Mouse (Mus musculus): ENCODE data around the gene Fut8. TPM values are rescaled to one million over a fixed set of nuclear protein-coding genes. Genes with fewer than 3 reads are reported as not detected.

Gene Fut8
- polyA plus RNA-seq, 1 experiment from 2014 or later, result 27.7 TPM

- no peak for DNase-seq (ENCODE audit: low spot score)
- Histone ChIP-seq H3K27me3 (ENCODE audit: control insufficient read depth, insufficient read depth, low read length) (no peaks in the 10 kb centered on the region), H3K4me2 (ENCODE audit: low read depth, low read length) (no peak overlapping the region), H3K4me1 (ENCODE audit: control insufficient read depth, insufficient read depth, low read length) (no peaks in the 10 kb centered on the region), H3K36me3 (replicated peaks; ENCODE audit: control insufficient read depth, insufficient read depth, low read depth, low read length) (no peaks in the 10 kb centered on the region), H3K4me3 (ENCODE audit: low read depth, low read length) (no peak overlapping the region), H3K9ac (replicated peaks; ENCODE audit: low read length) (no peak overlapping the region), H3K9me3 (replicated peaks; ENCODE audit: control insufficient read depth, low read length) (no peaks in the 10 kb centered on the region), H3K27ac (replicated peaks; ENCODE audit: low read depth, low read length) (no peak overlapping the region)
- 97% methylated on average over 1 of the region's 1 CpGs for WGBS
- ATAC-seq (replicated peaks; ENCODE audit: insufficient number of reproducible peaks, low FRiP score, low TSS enrichment, low read depth), result no peak
Observed at GRCm38 (mm10) chr12:77302011-77302410, 64.1 kb downstream of the Fut8 start.

GRCm38 (mm10) chr12:77303367-77303766, 65.4 kb downstream of the Fut8 start:
- no peak overlapping the region for H3K4me3 ChIP-seq (ENCODE audit: low read depth, low read length)
- H3K4me1 ChIP-seq (ENCODE audit: control insufficient read depth, insufficient read depth, low read length), result no peaks in the 10 kb centered on the region
- no peak for DNase-seq (ENCODE audit: low spot score)

GRCm38 (mm10) chr12:77305502-77305901, 67.6 kb downstream of the Fut8 start:
- ATAC-seq (replicated peaks; ENCODE audit: insufficient number of reproducible peaks, low FRiP score, low TSS enrichment, low read depth), result no peak
- no peak overlapping the region for H3K9ac ChIP-seq (replicated peaks; ENCODE audit: low read length)
- no peak for DNase-seq (ENCODE audit: low spot score)
- H3K27me3 ChIP-seq (ENCODE audit: control insufficient read depth, insufficient read depth, low read length), result no peaks in the 10 kb centered on the region
- no peaks in the 10 kb centered on the region for H3K4me1 ChIP-seq (ENCODE audit: control insufficient read depth, insufficient read depth, low read length)
- H3K36me3 ChIP-seq (replicated peaks; ENCODE audit: control insufficient read depth, insufficient read depth, low read depth, low read length), result no peaks in the 10 kb centered on the region
- H3K27ac ChIP-seq (replicated peaks; ENCODE audit: low read depth, low read length), result no peak overlapping the region
- H3K4me3 ChIP-seq (ENCODE audit: low read depth, low read length), result no peak overlapping the region
- H3K9me3 ChIP-seq (replicated peaks; ENCODE audit: control insufficient read depth, low read length), result no peaks in the 10 kb centered on the region
- H3K4me2 ChIP-seq (ENCODE audit: low read depth, low read length), result no peak overlapping the region
- 86% methylated on average over 3 of the region's 3 CpGs for WGBS

More at GRCm38 (mm10) chr12:77303367-77303766, 65.4 kb downstream of the Fut8 start:
- Histone ChIP-seq H3K27me3 (ENCODE audit: control insufficient read depth, insufficient read depth, low read length) (no peaks in the 10 kb centered on the region), H3K9ac (replicated peaks; ENCODE audit: low read length) (no peak overlapping the region), H3K4me2 (ENCODE audit: low read depth, low read length) (no peak overlapping the region), H3K9me3 (replicated peaks; ENCODE audit: control insufficient read depth, low read length) (no peaks in the 10 kb centered on the region), H3K27ac (replicated peaks; ENCODE audit: low read depth, low read length) (no peak overlapping the region), H3K36me3 (replicated peaks; ENCODE audit: control insufficient read depth, insufficient read depth, low read depth, low read length) (no peaks in the 10 kb centered on the region)
- no peak for ATAC-seq (replicated peaks; ENCODE audit: insufficient number of reproducible peaks, low FRiP score, low TSS enrichment, low read depth)

DNA sequence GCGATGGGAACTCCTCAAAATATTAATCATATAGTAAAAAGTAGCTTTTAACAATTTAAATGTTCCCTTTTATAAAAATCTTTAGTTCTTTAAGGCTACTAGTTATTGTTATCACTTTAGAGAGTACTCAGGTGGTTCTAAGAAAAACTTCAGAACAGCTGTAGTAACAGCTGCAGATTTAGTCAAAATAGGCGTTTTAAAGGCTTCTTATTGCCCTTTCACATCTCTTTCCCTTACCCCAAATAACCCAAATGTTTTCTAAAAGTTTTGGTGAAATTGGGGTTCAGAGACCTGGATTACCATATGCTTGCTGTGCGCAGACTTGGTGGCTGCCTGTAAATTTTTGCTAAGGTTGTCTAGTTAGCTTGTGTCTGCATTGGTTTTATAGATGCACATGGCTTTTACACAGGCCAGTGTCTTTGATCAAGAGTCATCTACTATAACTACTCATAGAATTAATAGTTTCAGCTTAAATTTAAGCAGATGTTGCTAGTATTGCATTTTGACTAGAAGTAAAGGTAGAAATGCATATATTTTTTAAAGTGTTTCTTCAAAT, 68.9 kb downstream of the Fut8 start:
- Histone ChIP-seq H3K4me3 (ENCODE audit: low read depth, low read length) (no peak overlapping the region), H3K36me3 (replicated peaks; ENCODE audit: control insufficient read depth, insufficient read depth, low read depth, low read length) (no peaks in the 10 kb centered on the region), H3K9me3 (replicated peaks; ENCODE audit: control insufficient read depth, low read length) (no peaks in the 10 kb centered on the region), H3K27ac (replicated peaks; ENCODE audit: low read depth, low read length) (no peak overlapping the region), H3K4me1 (ENCODE audit: control insufficient read depth, insufficient read depth, low read length) (no peaks in the 10 kb centered on the region), H3K4me2 (ENCODE audit: low read depth, low read length) (no peak overlapping the region), H3K27me3 (ENCODE audit: control insufficient read depth, insufficient read depth, low read length) (no peaks in the 10 kb centered on the region), H3K9ac (replicated peaks; ENCODE audit: low read length) (no peak overlapping the region)
- no peak for ATAC-seq (replicated peaks; ENCODE audit: insufficient number of reproducible peaks, low FRiP score, low TSS enrichment, low read depth)
- no peak for DNase-seq (ENCODE audit: low spot score)
- 82% methylated on average over 3 of the region's 3 CpGs for WGBS

- no peak for ATAC-seq (replicated peaks; ENCODE audit: insufficient number of reproducible peaks, low FRiP score, low TSS enrichment, low read depth)
- no peaks in the 10 kb centered on the region for H3K36me3 ChIP-seq (replicated peaks; ENCODE audit: control insufficient read depth, insufficient read depth, low read depth, low read length)
Observed at GRCm38 (mm10) chr12:77309507-77309906, 71.6 kb downstream of the Fut8 start.

GRCm38 (mm10) chr12:77313502-77313901, 75.6 kb downstream of the Fut8 start:
- no peak overlapping the region for H3K9ac ChIP-seq (replicated peaks; ENCODE audit: low read length)
- H3K27ac ChIP-seq (replicated peaks; ENCODE audit: low read depth, low read length), result no peak overlapping the region
- H3K4me2 ChIP-seq (ENCODE audit: low read depth, low read length), result no peak overlapping the region
- H3K4me1 ChIP-seq (ENCODE audit: control insufficient read depth, insufficient read depth, low read length), result no peaks in the 10 kb centered on the region
- DNase-seq (ENCODE audit: low spot score), result no peak
- no peaks in the 10 kb centered on the region for H3K27me3 ChIP-seq (ENCODE audit: control insufficient read depth, insufficient read depth, low read length)
- ATAC-seq (replicated peaks; ENCODE audit: insufficient number of reproducible peaks, low FRiP score, low TSS enrichment, low read depth), result no peak
- no peak overlapping the region for H3K4me3 ChIP-seq (ENCODE audit: low read depth, low read length)
- H3K36me3 ChIP-seq (replicated peaks; ENCODE audit: control insufficient read depth, insufficient read depth, low read depth, low read length), result no peaks in the 10 kb centered on the region
- no peaks in the 10 kb centered on the region for H3K9me3 ChIP-seq (replicated peaks; ENCODE audit: control insufficient read depth, low read length)

More at GRCm38 (mm10) chr12:77309507-77309906, 71.6 kb downstream of the Fut8 start:
- DNase-seq (ENCODE audit: low spot score), result no peak
- no peaks in the 10 kb centered on the region for H3K4me1 ChIP-seq (ENCODE audit: control insufficient read depth, insufficient read depth, low read length)
- H3K9ac ChIP-seq (replicated peaks; ENCODE audit: low read length), result no peak overlapping the region
- no peak overlapping the region for H3K27ac ChIP-seq (replicated peaks; ENCODE audit: low read depth, low read length)
- H3K4me2 ChIP-seq (ENCODE audit: low read depth, low read length), result no peak overlapping the region
- H3K9me3 ChIP-seq (replicated peaks; ENCODE audit: control insufficient read depth, low read length), result no peaks in the 10 kb centered on the region
- H3K27me3 ChIP-seq (ENCODE audit: control insufficient read depth, insufficient read depth, low read length), result no peaks in the 10 kb centered on the region
- no peak overlapping the region for H3K4me3 ChIP-seq (ENCODE audit: low read depth, low read length)

- Histone ChIP-seq H3K4me1 (ENCODE audit: control insufficient read depth, insufficient read depth, low read length) (no peaks in the 10 kb centered on the region), H3K27ac (replicated peaks; ENCODE audit: low read depth, low read length) (no peak overlapping the region), H3K4me3 (ENCODE audit: low read depth, low read length) (no peak overlapping the region), H3K4me2 (ENCODE audit: low read depth, low read length) (no peak overlapping the region), H3K36me3 (replicated peaks; ENCODE audit: control insufficient read depth, insufficient read depth, low read depth, low read length) (no peaks in the 10 kb centered on the region), H3K9ac (replicated peaks; ENCODE audit: low read length) (no peak overlapping the region), H3K9me3 (replicated peaks; ENCODE audit: control insufficient read depth, low read length) (no peaks in the 10 kb centered on the region), H3K27me3 (ENCODE audit: control insufficient read depth, insufficient read depth, low read length) (no peaks in the 10 kb centered on the region)
- DNase-seq (ENCODE audit: low spot score) (no peak), ATAC-seq (replicated peaks; ENCODE audit: insufficient number of reproducible peaks, low FRiP score, low TSS enrichment, low read depth) (no peak)
- WGBS, result 63% methylated on average over 3 of the region's 3 CpGs
Observed at GRCm38 (mm10) chr12:77324142-77324541, 86.2 kb downstream of the Fut8 start.

GRCm38 (mm10) chr12:77346521-77346920, 108.6 kb downstream of the Fut8 start:
- Histone ChIP-seq H3K9me3 (replicated peaks; ENCODE audit: control insufficient read depth, low read length) (no peaks in the 10 kb centered on the region), H3K27ac (replicated peaks; ENCODE audit: low read depth, low read length) (no peak overlapping the region), H3K4me3 (ENCODE audit: low read depth, low read length) (no peak overlapping the region), H3K9ac (replicated peaks; ENCODE audit: low read length) (no peak overlapping the region), H3K36me3 (replicated peaks; ENCODE audit: control insufficient read depth, insufficient read depth, low read depth, low read length) (no peaks in the 10 kb centered on the region), H3K4me1 (ENCODE audit: control insufficient read depth, insufficient read depth, low read length) (no peaks in the 10 kb centered on the region), H3K4me2 (ENCODE audit: low read depth, low read length) (no peak overlapping the region), H3K27me3 (ENCODE audit: control insufficient read depth, insufficient read depth, low read length) (no peaks in the 10 kb centered on the region)
- DNase-seq (ENCODE audit: low spot score), result no peak
- 92% methylated on average over 1 of the region's 1 CpGs for whole genome bisulfite sequencing
- ATAC-seq (replicated peaks; ENCODE audit: insufficient number of reproducible peaks, low FRiP score, low TSS enrichment, low read depth), result no peak
